Mouse (Mus musculus): ENCODE data around the gene 9330182L06Rik.

The 9330182L06Rik gene

GRCm38 (mm10) chr5:9265586-9266279, at the start of gene 9330182L06Rik:
Gene 9330182L06Rik (plus strand): TSS chr5:9266118.
- DNase-seq (ENCODE audit: low spot score), result peak; percentile 49

GRCm38 (mm10) chr5:9227456-9228008, 38.4 kb upstream of the 9330182L06Rik start:
- DNase-seq (ENCODE audit: low spot score), result no peak

GRCm38 (mm10) chr5:9264361-9264760, 1.6 kb upstream of the 9330182L06Rik start:
- DNase-seq (ENCODE audit: low spot score), result no peak

- DNase-seq (ENCODE audit: low spot score), result no peak
Measured at GRCm38 (mm10) chr5:9266280-9266923, 484 bp downstream of the 9330182L06Rik start.

- DNase-seq (ENCODE audit: low spot score), result no peak
Measured at GRCm38 (mm10) chr5:9269666-9270065, 3.7 kb downstream of the 9330182L06Rik start.

GRCm38 (mm10) chr5:9272976-9273375, 7.1 kb downstream of the 9330182L06Rik start:
- DNase-seq (ENCODE audit: low spot score), result no peak

- peak; percentile 57 for DNase-seq (ENCODE audit: low spot score)
Measured at GRCm38 (mm10) chr5:9295777-9296549, 30.0 kb downstream of the 9330182L06Rik start.

GRCm38 (mm10) chr5:9296550-9296928, 30.6 kb downstream of the 9330182L06Rik start:
- no peak for DNase-seq (ENCODE audit: low spot score)

GRCm38 (mm10) chr5:9326863-9327262, 60.9 kb downstream of the 9330182L06Rik start:
- DNase-seq (ENCODE audit: low spot score), result no peak

GRCm38 (mm10) chr5:9327528-9327927, 61.6 kb downstream of the 9330182L06Rik start:
- DNase-seq (ENCODE audit: low spot score), result no peak

GRCm38 (mm10) chr5:9338756-9339510, 73.0 kb downstream of the 9330182L06Rik start:
- no peak for DNase-seq (ENCODE audit: low spot score)

GRCm38 (mm10) chr5:9339511-9340173, 73.7 kb downstream of the 9330182L06Rik start:
- DNase-seq (ENCODE audit: low spot score), result no peak

GRCm38 (mm10) chr5:9344581-9344980, 78.7 kb downstream of the 9330182L06Rik start:
- no peak for DNase-seq (ENCODE audit: low spot score)

- DNase-seq (ENCODE audit: low spot score), result no peak
Measured at GRCm38 (mm10) chr5:9345038-9345617, 79.2 kb downstream of the 9330182L06Rik start.

- no peak for DNase-seq (ENCODE audit: low spot score)
Measured at GRCm38 (mm10) chr5:9345625-9346024, 79.7 kb downstream of the 9330182L06Rik start.

GRCm38 (mm10) chr5:9346510-9346909, 80.6 kb downstream of the 9330182L06Rik start:
- DNase-seq (ENCODE audit: low spot score), result no peak

- no peak for DNase-seq (ENCODE audit: low spot score)
Measured at GRCm38 (mm10) chr5:9352163-9352562, 86.2 kb downstream of the 9330182L06Rik start.

GRCm38 (mm10) chr5:9352646-9353045, 86.7 kb downstream of the 9330182L06Rik start:
- no peak for DNase-seq (ENCODE audit: low spot score)

- DNase-seq (ENCODE audit: low spot score), result no peak
Measured at GRCm38 (mm10) chr5:9354257-9354656, 88.3 kb downstream of the 9330182L06Rik start.

GRCm38 (mm10) chr5:9358076-9358475, 92.2 kb downstream of the 9330182L06Rik start:
- DNase-seq (ENCODE audit: low spot score), result no peak
